Mouse (Mus musculus) cerebellum, adult 2 months (tissue): ENCODE measurements around the gene Sgta. TPM values are rescaled to one million over a fixed set of nuclear protein-coding genes. Genes with fewer than 3 reads are reported as not detected.
"Not testable (repeated sequence)": the region's sequence is repeated elsewhere in the genome, so short reads cannot be mapped to it uniquely, and the experiment has no call there.

Experiments used
- DNase-seq, 2 experiments: peaks; one replicate each; pipeline ENCODE4 v3.0.0; 2021
- H3K27ac ChIP-seq: fragments of 200-500 bp; 2 replicates; pipeline ENCODE4 v1.5.1; 2012; ENCODE audit warnings: low read length, control low read depth, inconsistent platforms; ENCODE audit not compliant: insufficient read depth
- H3K27me3 ChIP-seq: fragments of 200-500 bp; 2 replicates; pipeline ENCODE4 v1.6.1; 2012; ENCODE audit warnings: inconsistent platforms, mild to moderate bottlenecking, low read length, moderate library complexity; ENCODE audit not compliant: control insufficient read depth, insufficient read depth
- H3K4me1 ChIP-seq: fragments of 200-500 bp; 2 replicates; pipeline ENCODE4 v1.6.1; 2011; ENCODE audit warnings: low read length; ENCODE audit not compliant: control insufficient read depth, insufficient read depth
- H3K4me3 ChIP-seq: fragments of 200-500 bp; replicated peaks from 2 replicates; pipeline ENCODE3; 2011; ENCODE audit warnings: mild to moderate bottlenecking, low read depth, low read length, control low read depth; ENCODE audit not compliant: insufficient read depth
- CTCF ChIP-seq: fragments of 200-500 bp; IDR thresholded peaks from 2 replicates; pipeline ENCODE4 v1.5.1; 2011; ENCODE audit warnings: low read depth, mild to moderate bottlenecking, control low read depth, low read length, moderate library complexity, borderline replicate concordance; ENCODE audit not compliant: insufficient read depth
- POLR2A ChIP-seq: fragments of 200-500 bp; IDR thresholded peaks from 2 replicates; pipeline ENCODE4 v1.6.1; 2011; ENCODE audit warnings: low read length, control low read depth, borderline replicate concordance; ENCODE audit not compliant: insufficient read depth
- WGBS: fragments of 180-500 bp; shearing (Covaris S2); methylation state at CpG from one replicate; pipeline ENCODE4 v1.1.7; 2018; 5-methylcytosine and 5-hydroxymethylcytosine counted together
- polyA plus RNA-seq: library from polyadenylated mRNA; depleted of rRNA; stranded (reverse); fragments of >200 nt; gene quantifications from 2 replicates; pipeline ENCODE4 v1.2.3, GENCODE M21; 2012

Gene Sgta
- polyA plus RNA-seq, 1 experiment: 231 TPM

GRCm38 (mm10) chr10:81069836-81070235 is 9.9 kb upstream of the Sgta start, which contains the start of gene Thop1:
Gene Thop1 (plus strand): TSS chr10:81070035.
- no peak for TF ChIP-seq CTCF
- peak; percentile 89 for TF ChIP-seq POLR2A
- under 1% methylated on average over 35 of the region's 35 CpGs for WGBS
- H3K27ac ChIP-seq: no peak within 1 kb of the TSS

DNA sequence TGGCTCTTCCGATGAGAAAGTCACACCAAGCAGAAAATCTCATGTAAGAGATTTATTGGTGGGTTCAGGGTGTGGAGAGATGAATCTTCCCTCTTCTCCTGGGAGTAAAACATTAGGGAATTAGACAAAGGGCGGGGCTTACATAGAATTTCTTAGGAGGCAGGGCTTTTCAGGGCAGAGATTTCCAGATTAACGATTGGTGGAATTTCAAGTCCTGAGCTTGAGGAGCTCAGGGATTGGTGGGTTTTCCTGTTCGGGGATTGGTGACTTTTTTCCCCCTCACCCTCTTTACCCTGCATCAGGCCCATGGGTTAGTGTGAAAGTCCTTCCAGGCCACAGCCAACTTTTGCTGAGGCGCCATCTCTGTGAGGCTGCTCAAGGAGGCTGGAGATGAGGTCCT is 8.7 kb upstream of the Sgta start:
- H3K4me3 ChIP-seq: no peak overlapping the region
- H3K27ac ChIP-seq: no peak overlapping the region
- peaks cover 8% of the 10 kb centered on the region; the same call in 1 of the 2 replicates for H3K4me1 ChIP-seq
- TF ChIP-seq POLR2A (no peak), CTCF (no peak)
- 66% methylated on average over 5 of the region's 5 CpGs for WGBS
- DNase-seq: no peak
- H3K27me3 ChIP-seq: no peaks in the 10 kb centered on the region

More at GRCm38 (mm10) chr10:81069836-81070235, 9.9 kb upstream of the Sgta start, which contains the start of gene Thop1:
- H3K4me1 ChIP-seq: peaks cover 8% of the 10 kb centered on the region; the same call in 1 of the 2 replicates
- peak; percentile 97 to 99 for DNase-seq
- peak within 1 kb of the TSS; percentile 65 for H3K4me3 ChIP-seq
- H3K27me3 ChIP-seq: no peaks in the 10 kb centered on the region

DNA sequence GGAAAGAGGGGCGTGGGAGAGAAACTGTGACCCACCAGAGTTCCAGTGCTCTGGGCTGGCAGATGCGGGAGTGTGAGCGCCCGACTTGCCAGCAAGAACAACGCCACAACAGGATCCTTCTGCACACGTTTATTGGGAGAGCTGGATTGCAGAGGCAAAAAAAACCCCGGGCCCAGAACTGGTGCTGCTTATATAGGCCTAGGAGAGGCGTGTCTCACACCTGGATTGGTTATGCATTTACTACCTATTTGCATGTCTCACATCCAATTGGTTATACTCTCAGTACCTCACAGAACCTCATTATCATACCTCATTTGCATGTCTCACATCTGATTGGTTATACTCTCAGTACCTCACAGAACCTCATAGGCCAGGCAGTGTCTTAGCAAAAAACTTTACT is 4.5 kb upstream of the Sgta start:
- not testable (repeated sequence) for H3K27ac ChIP-seq

GRCm38 (mm10) chr10:81062710-81063109 is 2.7 kb upstream of the Sgta start:
- H3K27me3 ChIP-seq: no peaks in the 10 kb centered on the region
- no peak for TF ChIP-seq POLR2A
- no peak for TF ChIP-seq CTCF
- no peak overlapping the region for H3K27ac ChIP-seq
- no peak overlapping the region for H3K4me3 ChIP-seq
- peaks cover 8% of the 10 kb centered on the region for H3K4me1 ChIP-seq
- 57% methylated on average over 4 of the region's 4 CpGs for WGBS
- DNase-seq: no peak

More for the DNA sequence above, 4.5 kb upstream of the Sgta start:
- H3K4me3 ChIP-seq, H3K27me3 ChIP-seq, DNase-seq, H3K4me1 ChIP-seq: not testable (repeated sequence)
- 80% methylated on average over 8 of the region's 8 CpGs for WGBS

DNA sequence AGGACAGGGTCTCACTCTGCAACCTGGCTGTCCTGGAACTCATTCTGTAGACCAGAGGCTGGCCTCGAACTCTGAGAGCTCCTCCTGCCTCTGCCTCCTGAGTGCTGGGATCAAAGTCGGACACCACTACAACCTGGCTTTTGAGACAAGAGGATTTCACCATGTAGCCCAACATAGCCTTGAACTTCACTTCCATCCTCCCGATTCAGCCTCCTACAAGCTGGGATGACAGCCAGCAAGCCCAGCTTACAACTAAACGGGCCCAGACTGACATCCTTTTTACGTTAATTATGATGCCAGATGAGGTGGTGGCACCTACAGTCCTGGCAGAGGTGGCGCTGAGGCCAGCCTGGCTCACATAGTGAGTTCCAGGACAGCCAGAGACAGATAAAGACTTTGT is 1.1 kb downstream of the Sgta start:
- Histone ChIP-seq H3K4me1 (peaks cover 38% of the 10 kb centered on the region), H3K27me3 (no peaks in the 10 kb centered on the region), H3K27ac (no peak overlapping the region; the same call in 1 of the 2 replicates), H3K4me3 (peak overlapping the region; percentile 98)
- DNase-seq: no peak
- TF ChIP-seq POLR2A (no peak), CTCF (no peak)
- WGBS: 43% methylated on average over 6 of the region's 6 CpGs

DNA sequence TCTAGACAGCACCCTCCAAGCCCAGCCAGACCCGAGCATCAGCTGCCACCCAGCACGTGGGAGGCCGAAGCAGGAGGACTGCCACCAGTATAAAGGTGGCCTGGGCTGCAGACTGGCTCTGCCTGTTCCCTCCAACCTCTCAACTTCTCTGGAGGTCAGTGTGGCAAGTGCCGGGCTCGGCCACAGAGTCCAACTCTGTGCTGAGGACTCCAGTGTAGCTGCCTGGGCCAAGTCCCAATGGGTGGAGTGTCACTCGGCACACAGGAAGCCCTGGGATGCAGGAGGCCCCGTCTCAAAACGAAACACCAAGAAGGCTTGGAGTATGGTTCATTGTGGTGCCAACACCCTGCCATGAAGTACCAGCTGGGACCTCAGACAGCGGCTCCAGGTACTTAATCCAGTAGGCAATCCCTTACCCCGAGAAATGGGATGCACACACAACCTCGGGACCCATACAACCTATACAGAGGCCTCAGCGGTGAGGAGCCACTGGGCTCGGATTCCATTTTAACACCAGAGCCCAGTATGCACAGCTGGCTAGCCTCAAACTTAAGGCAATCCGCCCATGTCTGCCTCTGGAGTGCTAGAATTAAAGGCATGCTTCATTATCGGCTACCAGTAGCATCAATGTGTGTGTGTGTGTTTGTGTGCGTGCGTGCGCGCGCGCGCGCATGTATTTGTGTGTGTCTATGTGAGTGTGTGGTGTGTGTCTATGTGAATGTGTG is 2.4 kb downstream of the Sgta start:
- Histone ChIP-seq H3K27me3 (no peaks in the 10 kb centered on the region), H3K4me3 (peak overlapping the region; percentile 7), H3K4me1 (peaks cover 50% of the 10 kb centered on the region), H3K27ac (peak overlapping the region; percentile 42; the same call in 1 of the 2 replicates)
- 62% methylated on average over 23 of the region's 23 CpGs for WGBS
- TF ChIP-seq CTCF (no peak), POLR2A (no peak)
- DNase-seq: no peak

DNA sequence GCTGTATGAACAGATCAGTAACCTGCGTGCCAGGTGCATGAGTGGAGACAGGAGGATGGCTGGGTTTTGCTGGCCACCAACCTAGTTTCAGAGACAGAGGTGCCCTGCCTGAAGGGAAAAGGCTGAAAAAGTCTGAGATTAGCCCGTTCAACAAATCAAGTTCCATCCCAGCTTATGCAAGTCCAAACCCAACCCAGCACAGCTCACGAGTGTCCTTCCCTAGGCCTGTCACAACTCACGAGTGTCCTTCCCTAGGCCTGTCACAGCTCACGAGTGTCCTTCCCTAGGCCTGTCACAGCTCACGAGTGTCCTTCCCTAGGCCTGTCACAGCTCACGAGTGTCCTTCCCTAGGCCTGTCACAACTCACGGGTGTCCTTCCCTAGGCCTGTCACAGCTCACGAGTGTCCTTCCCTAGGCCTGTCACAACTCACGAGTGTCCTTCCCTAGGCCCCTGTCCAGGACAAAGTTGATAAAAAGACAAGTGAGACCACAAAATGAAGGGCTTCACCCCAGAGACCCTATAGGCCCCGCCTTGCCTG is 4.1 kb downstream of the Sgta start:
- peaks cover 54% of the 10 kb centered on the region for H3K4me1 ChIP-seq
- H3K4me3 ChIP-seq, H3K27me3 ChIP-seq, H3K27ac ChIP-seq, DNase-seq: not testable (repeated sequence)
- WGBS: 67% methylated on average over 11 of the region's 11 CpGs

DNA sequence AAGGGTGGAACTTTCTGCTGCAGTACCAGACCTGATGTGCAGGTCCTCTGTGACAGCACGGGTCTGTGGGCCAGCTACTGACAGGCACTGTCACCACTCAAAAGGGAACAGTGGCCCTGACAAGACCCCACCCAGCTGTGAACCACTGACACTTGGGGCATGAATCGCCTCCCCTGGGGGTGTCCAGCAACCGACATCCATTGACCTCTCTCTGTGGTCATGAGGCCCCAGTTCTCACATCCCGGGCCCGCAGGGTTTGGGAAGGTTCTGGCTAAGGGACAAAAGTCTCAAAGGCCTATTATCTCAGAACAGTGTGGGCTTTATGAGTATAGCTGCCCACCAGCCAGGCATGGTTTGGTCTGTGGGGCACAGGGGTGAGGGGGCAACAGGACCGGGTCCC is 4.8 kb downstream of the Sgta start:
- WGBS: 72% methylated on average over 6 of the region's 6 CpGs
- TF ChIP-seq CTCF (no peak), POLR2A (no peak)
- no peak overlapping the region for H3K27ac ChIP-seq
- H3K4me3 ChIP-seq: no peak overlapping the region
- H3K4me1 ChIP-seq: peaks cover 54% of the 10 kb centered on the region
- H3K27me3 ChIP-seq: no peaks in the 10 kb centered on the region
- DNase-seq: no peak
